Mouse (Mus musculus): ENCODE data around the gene Tmcc1.

GRCm38 (mm10) chr6:116131771-116132170, 61.5 kb downstream of the Tmcc1 start:
- TF ChIP-seq MXI1 (IDR thresholded peaks at IDR 0.05; ENCODE audit: low read depth, low read length) (no peak), TBP (IDR thresholded peaks at IDR 0.05; ENCODE audit: low read depth, low read length) (no peak), CTCF (IDR thresholded peaks at IDR 0.05 in 2 of 3, conservative IDR thresholded peaks at IDR 0.05 in 1 of 3; ENCODE audit: control insufficient read depth in 1 of 3, insufficient read depth in 1 of 3, low read depth in 2 of 3, low read length in 3 of 3, poor library complexity in 1 of 3, severe bottlenecking in 1 of 3) (no peak), ZC3H11A (IDR thresholded peaks at IDR 0.05; ENCODE audit: low read depth, low read length) (no peak), POLR2AphosphoS2 (IDR thresholded peaks at IDR 0.05; ENCODE audit: low read length) (no peak), POLR2A (IDR thresholded peaks at IDR 0.05; ENCODE audit: control insufficient read depth in 1 of 2, insufficient read depth in 1 of 2, low read depth in 1 of 2, low read length in 2 of 2, poor library complexity in 1 of 2) (no peak)

Measured in MEL (cell line).